Mouse (Mus musculus) frontal cortex, postnatal 10 days (tissue): ENCODE results near the gene Ahdc1.

Experiments
- DNase-seq, 2 experiments: peaks; one replicate each; pipeline ENCODE4 v3.0.0; 2022; ENCODE audit warnings: low spot score in 2 of 2, mixed read lengths in 1 of 2

The Ahdc1 gene

DNA sequence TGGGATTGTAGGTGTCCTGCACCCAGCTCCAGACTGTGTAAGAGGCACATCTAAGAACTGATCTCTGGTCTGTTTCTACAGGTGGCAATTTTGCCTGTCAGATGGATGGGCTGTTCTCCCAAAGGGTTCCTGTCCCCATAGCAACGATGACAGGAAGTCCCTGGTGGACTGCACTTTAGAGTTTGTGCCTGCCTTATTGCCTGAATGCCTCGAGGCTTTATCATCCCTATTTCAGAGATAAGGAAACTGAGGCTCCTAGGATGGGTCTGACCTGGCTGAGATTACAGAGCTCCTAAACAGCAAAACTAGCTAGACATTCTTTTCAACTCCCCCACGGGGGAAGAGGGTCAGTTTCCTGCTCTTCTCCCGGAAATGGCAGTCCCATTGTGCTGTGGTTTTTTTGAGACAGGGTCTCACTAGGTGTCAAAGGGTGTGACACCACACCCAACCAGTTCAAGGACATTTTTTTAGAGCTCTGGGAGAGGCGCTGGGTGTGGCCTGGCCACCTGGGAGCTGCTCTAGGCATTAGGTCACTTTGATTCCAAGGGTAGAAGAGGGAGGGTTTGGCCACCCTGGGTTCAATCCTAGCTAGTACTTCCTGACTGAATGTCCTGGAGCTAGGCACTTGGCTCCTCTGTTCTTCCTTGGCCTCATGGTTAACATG is 111.0 kb downstream of the Ahdc1 start:
- DNase-seq: no peak

DNA sequence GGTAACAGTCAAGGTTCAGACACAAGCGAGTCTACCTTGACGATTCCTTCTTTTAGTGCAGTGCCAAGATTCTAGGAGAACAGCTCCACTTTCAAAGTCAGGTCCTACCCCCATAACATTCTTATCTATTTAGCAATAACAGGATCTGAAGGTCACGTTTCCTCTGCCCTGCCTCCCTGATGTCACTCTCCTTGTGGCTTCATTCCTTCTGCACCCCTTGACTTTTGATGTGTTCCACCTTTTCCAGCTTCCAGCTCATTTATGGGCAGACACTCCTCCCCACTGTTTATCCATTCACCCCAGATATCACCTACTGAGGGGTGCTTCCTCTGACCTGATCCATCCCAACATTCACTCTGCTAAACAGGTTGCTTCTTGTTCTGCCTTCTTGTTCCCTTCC is 116.0 kb downstream of the Ahdc1 start:
- DNase-seq: no peak
